Mouse (Mus musculus): Measurements from ENCODE around the gene Paics.
A peak's percentile ranks its signal among the peaks of the same experiment; 100 is the strongest.

Paics gene

GRCm38 (mm10) chr5:77011082-77011481 is 60.0 kb downstream of the Paics start:
- no peak for DNase-seq (ENCODE audit: low spot score in 2 of 2)

- DNase-seq (ENCODE audit: low spot score in 2 of 2): no peak
These were observed 62.1 kb downstream of the Paics start for GRCm38 (mm10) chr5:77013171-77013570.

GRCm38 (mm10) chr5:77015544-77016482 is 64.7 kb downstream of the Paics start, which contains the start of gene Thegl:
Gene Thegl (plus strand): TSS chr5:77016023.
- peak; percentile 74 to 80 for DNase-seq (ENCODE audit: low spot score in 2 of 2)

Measured in right cerebral cortex, adult 2 months (tissue).